ENCODE assay signal across 7 mouse cellular contexts in the genomic region with DNA sequence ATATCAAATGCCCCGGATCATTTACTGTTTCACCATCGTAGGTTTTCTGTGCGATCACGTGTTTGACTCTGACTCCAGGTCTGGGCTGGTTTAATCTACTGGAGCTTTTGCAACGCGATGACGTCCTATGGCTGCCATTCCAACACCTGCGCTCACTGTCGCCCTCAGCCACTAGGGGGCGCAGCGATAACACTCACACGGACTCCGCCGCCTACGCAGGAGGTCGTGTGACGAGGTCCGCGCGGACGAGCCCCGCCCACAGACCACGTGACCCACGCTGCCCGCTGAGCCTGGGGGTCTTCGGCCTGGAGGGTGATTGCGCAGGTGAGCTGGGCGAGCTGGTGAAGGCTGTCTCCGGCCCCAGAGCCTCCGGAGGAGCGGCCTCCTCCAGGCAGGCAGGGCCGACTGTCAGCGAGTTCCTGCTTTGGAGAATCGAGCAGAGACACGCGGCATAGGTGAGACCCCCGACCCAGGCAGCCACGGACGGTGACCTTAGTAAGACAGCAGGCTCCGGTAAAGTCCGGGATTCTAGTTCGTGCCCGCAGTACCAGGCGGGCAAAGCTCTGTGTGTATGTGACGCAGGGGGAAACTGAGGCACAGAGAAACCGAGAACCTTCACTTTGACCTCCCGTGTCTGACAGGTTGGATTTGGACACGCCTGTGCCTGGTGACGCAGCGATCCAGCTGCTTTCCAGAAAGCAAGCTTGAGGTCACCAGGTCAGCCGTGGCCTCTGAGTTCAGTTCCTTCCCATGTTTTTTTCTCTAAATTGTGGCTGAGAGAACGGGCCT. TPM values are rescaled to one million over a fixed set of nuclear protein-coding genes. Genes with fewer than 3 reads are reported as not detected.
DNase-seq lines count a peak whose midpoint lies in the region; ATAC-seq and TF ChIP-seq lines count a peak whose summit lies in the region.

A gene (plus strand): TSS at position 120 of the 789 bp plus-strand sequence.

- TF ChIP-seq POLR2A in small intestine, adult 2 months (IDR thresholded peaks at IDR 0.05; ENCODE audit: low read depth, low read length), result no peak

- no peaks in the 10 kb centered on the region for H3K9me3 ChIP-seq in embryonic facial prominence, embryonic 10.5 days
- H3K9me3 ChIP-seq in intestine, postnatal 0 days (ENCODE audit: control insufficient read depth), result no peaks in the 10 kb centered on the region
- no peaks in the 10 kb centered on the region for H3K9me3 ChIP-seq in midbrain, embryonic 12.5 days

- H3K4me3 ChIP-seq in embryonic facial prominence, embryonic 10.5 days, result peak within 1 kb of the TSS; percentile 75
- peak within 1 kb of the TSS; percentile 64 for H3K4me3 ChIP-seq in intestine, postnatal 0 days (ENCODE audit: low read depth, low read length)
- H3K4me3 ChIP-seq in midbrain, embryonic 12.5 days, result peak within 1 kb of the TSS; percentile 67
- H3K4me3 ChIP-seq in small intestine, adult 2 months (ENCODE audit: low read depth, low read length), result peak within 1 kb of the TSS; percentile 72

- H3K27ac ChIP-seq in embryonic facial prominence, embryonic 10.5 days (replicated peaks), result peak within 1 kb of the TSS; percentile 82
- H3K27ac ChIP-seq in intestine, postnatal 0 days (ENCODE audit: low read depth, low read length), result peak within 1 kb of the TSS; percentile 87
- no peak within 1 kb of the TSS; the same call in 1 of the 2 replicates for H3K27ac ChIP-seq in midbrain, embryonic 12.5 days (replicated peaks)
- peak within 1 kb of the TSS; percentile 2; the same call in 1 of the 2 replicates for H3K27ac ChIP-seq in small intestine, adult 2 months (ENCODE audit: insufficient read depth, low read depth, low read length)

- TF ChIP-seq CTCF in intestine, postnatal 0 days (IDR thresholded peaks at IDR 0.05; ENCODE audit: low read depth), result peak; percentile 100
- TF ChIP-seq CTCF in small intestine, adult 2 months (IDR thresholded peaks at IDR 0.05; ENCODE audit: extremely low read depth, insufficient read length, insufficient replicate concordance, low read depth, low read length), result peak; percentile 94

- peaks cover 29% of the 10 kb centered on the region for H3K4me1 ChIP-seq in embryonic facial prominence, embryonic 10.5 days
- no peaks in the 10 kb centered on the region for H3K4me1 ChIP-seq in intestine, postnatal 0 days (replicated peaks; ENCODE audit: control insufficient read depth, insufficient read depth, low read length)
- peaks cover 16% of the 10 kb centered on the region for H3K4me1 ChIP-seq in midbrain, embryonic 12.5 days
- H3K4me1 ChIP-seq in small intestine, adult 2 months (ENCODE audit: control insufficient read depth, insufficient read depth, insufficient read length, low read length), result no peaks in the 10 kb centered on the region; the same call in 1 of the 2 replicates

- DNase-seq in adrenal gland, postnatal 10 days, result peak; percentile 98
- DNase-seq in embryonic facial prominence, embryonic 10.5 days (ENCODE audit: low spot score), result peak; percentile 96
- peak; percentile 74 for DNase-seq in gonadal fat pad, adult 2 months (ENCODE audit: low read depth)
- peak; percentile 96 for DNase-seq in left cerebral cortex, postnatal 4 days

- H3K9ac ChIP-seq in intestine, postnatal 0 days (ENCODE audit: low read depth, low read length), result peak within 1 kb of the TSS; percentile 79
- H3K9ac ChIP-seq in midbrain, embryonic 12.5 days (replicated peaks), result peak within 1 kb of the TSS; percentile 71

- peak within 1 kb of the TSS; percentile 97 for H3K4me2 ChIP-seq in intestine, postnatal 0 days (replicated peaks; ENCODE audit: low read depth)
- peak within 1 kb of the TSS; percentile 91 for H3K4me2 ChIP-seq in midbrain, embryonic 12.5 days (replicated peaks)

- intact Hi-C loops in left cerebral cortex, postnatal 4 days (cut with DNase I), result no loop called here

- no peaks in the 10 kb centered on the region for H3K27me3 ChIP-seq in embryonic facial prominence, embryonic 10.5 days (replicated peaks; ENCODE audit: low read depth, poor library complexity, severe bottlenecking)
- no peaks in the 10 kb centered on the region for H3K27me3 ChIP-seq in intestine, postnatal 0 days (replicated peaks; ENCODE audit: control insufficient read depth, insufficient read depth, low read length)
- H3K27me3 ChIP-seq in midbrain, embryonic 12.5 days, result no peaks in the 10 kb centered on the region
- H3K27me3 ChIP-seq in small intestine, adult 2 months (ENCODE audit: control insufficient read depth, insufficient read depth, low read length), result no peaks in the 10 kb centered on the region

- peaks cover 15% of the 10 kb centered on the region; the same call in 1 of the 2 replicates for H3K36me3 ChIP-seq in embryonic facial prominence, embryonic 10.5 days (replicated peaks)
- peaks cover 7% of the 10 kb centered on the region; the same call in 1 of the 2 replicates for H3K36me3 ChIP-seq in intestine, postnatal 0 days (ENCODE audit: control insufficient read depth, insufficient read depth)
- peaks cover 20% of the 10 kb centered on the region for H3K36me3 ChIP-seq in midbrain, embryonic 12.5 days
- no peaks in the 10 kb centered on the region for H3K36me3 ChIP-seq in small intestine, adult 2 months (ENCODE audit: control insufficient read depth, insufficient read depth, low read length)

- peak; percentile 83 for ATAC-seq in intestine, postnatal 0 days
- ATAC-seq in midbrain, embryonic 12.5 days (ENCODE audit: low FRiP score, low read depth), result peak; percentile 79

- 4% methylated on average over 52 of the region's 52 CpGs for WGBS in embryonic facial prominence, embryonic 10.5 days
- 2% methylated on average over 52 of the region's 52 CpGs for WGBS in intestine, postnatal 0 days
- WGBS in midbrain, embryonic 12.5 days, result 6% methylated on average over 52 of the region's 52 CpGs
- 1% methylated on average over 52 of the region's 52 CpGs for WGBS in small intestine, adult 2 months

RNA-seq across cellular contexts. Expression of the gene that starts here (rescaled TPM):
- 10 to 100 TPM; 78.0 to 81.5 TPM for total RNA-seq in adrenal gland, postnatal 10 days (2021)
- polyA plus RNA-seq in embryonic facial prominence, embryonic 10.5 days (2016; fragmentation: Nextera tagmentation; extraction: Ambion mirVana), result 30.8 TPM in 2 replicates
- polyA plus RNA-seq in gonadal fat pad, adult 2 months (2012; rRNA removed), result 161 and 193 TPM in 2 replicates
- polyA plus RNA-seq in intestine, postnatal 0 days (2015; fragmentation: Nextera tagmentation; extraction: Ambion mirVana), result 71.6 and 79.0 TPM in 2 replicates
- 100 to 1,000 TPM in 1 of 2 experiments, 10 to 100 TPM in 1; 86.9 to 104 TPM for total RNA-seq in left cerebral cortex, postnatal 4 days (2021)
- polyA plus RNA-seq in midbrain, embryonic 12.5 days (2016; fragmentation: Nextera tagmentation; extraction: Ambion mirVana), result 40.6 and 42.1 TPM in 2 replicates
- 35.8 TPM in 2 replicates for polyA plus RNA-seq in small intestine, adult 2 months (2012; rRNA removed)
